Mouse (Mus musculus): ENCODE measurements at regions not wholly inside any gene's neighbourhood (a gene's known extent, or its start where the extent isn't known, plus 50 kb on each side); places are given as distances from the start of the nearest gene placed in this dataset.
A peak's percentile ranks its signal among the peaks of the same experiment; 100 is the strongest.
"Not testable (repeated sequence)": the region's sequence is repeated elsewhere in the genome, so short reads cannot be mapped to it uniquely, and the experiment has no call there.

GRCm38 (mm10) chr12:117327086-117327485 lies 189.2 kb upstream of the Rapgef5 start:
- DNase-seq (ENCODE audit: low read depth, low spot score): not testable (repeated sequence)

GRCm38 (mm10) chr12:117330418-117330817 lies 185.9 kb upstream of the Rapgef5 start:
- no peak for DNase-seq (ENCODE audit: low read depth, low spot score)

GRCm38 (mm10) chr12:117336856-117337255 lies 179.4 kb upstream of the Rapgef5 start:
- no peak for DNase-seq (ENCODE audit: low read depth, low spot score)

GRCm38 (mm10) chr12:117342321-117342720 lies 174.0 kb upstream of the Rapgef5 start:
- DNase-seq (ENCODE audit: low read depth, low spot score): no peak

GRCm38 (mm10) chr12:117343121-117343520 lies 173.2 kb upstream of the Rapgef5 start:
- DNase-seq (ENCODE audit: low read depth, low spot score): no peak

GRCm38 (mm10) chr12:117343605-117344004 lies 172.7 kb upstream of the Rapgef5 start:
- not testable (repeated sequence) for DNase-seq (ENCODE audit: low read depth, low spot score)

- DNase-seq (ENCODE audit: low read depth, low spot score): no peak
Measured at GRCm38 (mm10) chr12:117344266-117345087, 171.8 kb upstream of the Rapgef5 start.

- DNase-seq (ENCODE audit: low read depth, low spot score): no peak
Measured at GRCm38 (mm10) chr12:117345088-117345977, 170.9 kb upstream of the Rapgef5 start.

GRCm38 (mm10) chr12:117346091-117346490 lies 170.2 kb upstream of the Rapgef5 start:
- no peak for DNase-seq (ENCODE audit: low read depth, low spot score)

GRCm38 (mm10) chr12:117347135-117347534 lies 169.1 kb upstream of the Rapgef5 start:
- DNase-seq (ENCODE audit: low read depth, low spot score): no peak

- no peak for DNase-seq (ENCODE audit: low read depth, low spot score)
Measured at GRCm38 (mm10) chr12:117348516-117348915, 167.8 kb upstream of the Rapgef5 start.

GRCm38 (mm10) chr12:117351900-117352299 lies 164.4 kb upstream of the Rapgef5 start:
- DNase-seq (ENCODE audit: low read depth, low spot score): no peak

GRCm38 (mm10) chr12:117352511-117352910 lies 163.8 kb upstream of the Rapgef5 start:
- no peak for DNase-seq (ENCODE audit: low read depth, low spot score)

GRCm38 (mm10) chr12:117352938-117353337 lies 163.3 kb upstream of the Rapgef5 start:
- DNase-seq (ENCODE audit: low read depth, low spot score): peak; percentile 4

- no peak for DNase-seq (ENCODE audit: low read depth, low spot score)
Measured at GRCm38 (mm10) chr12:117357811-117358210, 158.5 kb upstream of the Rapgef5 start.

GRCm38 (mm10) chr12:117358891-117359290 lies 157.4 kb upstream of the Rapgef5 start:
- DNase-seq (ENCODE audit: low read depth, low spot score): no peak

GRCm38 (mm10) chr12:117360215-117360614 lies 156.1 kb upstream of the Rapgef5 start:
- DNase-seq (ENCODE audit: low read depth, low spot score): no peak

- DNase-seq (ENCODE audit: low read depth, low spot score): no peak
Measured at GRCm38 (mm10) chr12:117361826-117362225, 154.5 kb upstream of the Rapgef5 start.

GRCm38 (mm10) chr12:117363457-117363856 lies 152.8 kb upstream of the Rapgef5 start:
- DNase-seq (ENCODE audit: low read depth, low spot score): not testable (repeated sequence)

GRCm38 (mm10) chr12:117365181-117365580 lies 151.1 kb upstream of the Rapgef5 start:
- no peak for DNase-seq (ENCODE audit: low read depth, low spot score)

GRCm38 (mm10) chr12:117365876-117366275 lies 150.4 kb upstream of the Rapgef5 start:
- DNase-seq (ENCODE audit: low read depth, low spot score): no peak

- DNase-seq (ENCODE audit: low read depth, low spot score): no peak
Measured at GRCm38 (mm10) chr12:117378297-117378887, 137.9 kb upstream of the Rapgef5 start.
